Mouse (Mus musculus) heart, embryonic 14.5 days (tissue): Measurements from ENCODE around the gene Mtpn. TPM values are rescaled to one million over a fixed set of nuclear protein-coding genes. Genes with fewer than 3 reads are reported as not detected.

Experiments
- ATAC-seq: fragments of 200-750 bp; cut with Nextera tagmentation; 2 replicates; pipeline ENCODE4 v1.8.0; 2017; ENCODE audit warnings: low read depth, moderate TSS enrichment; ENCODE audit not compliant: insufficient number of reproducible peaks, insufficient read depth, low FRiP score
- H3K27ac ChIP-seq, 2 experiments: fragments of 200-500 bp in 1 of 2; fragments of 300-500 bp in 1 of 2; sonication (generic) in 1 of 2; replicated peaks in 1 of 2; 2 replicates each; pipeline ENCODE4 v1.5.1; 2012 to 2014; ENCODE audit warnings: low read depth in 2 of 2, low read length in 2 of 2, control low read depth in 1 of 2, mild to moderate bottlenecking in 1 of 2, mixed read lengths in 1 of 2; ENCODE audit not compliant: control insufficient read depth in 1 of 2, insufficient read depth in 1 of 2
- H3K27me3 ChIP-seq: fragments of 300-500 bp; sonication (generic); 2 replicates; pipeline ENCODE4 v1.6.1; 2014; ENCODE audit warnings: mild to moderate bottlenecking, low read length, control low read depth; ENCODE audit not compliant: control insufficient read depth, insufficient read depth
- H3K36me3 ChIP-seq: fragments of 300-500 bp; sonication (generic); 2 replicates; pipeline ENCODE4 v1.6.1; 2014; ENCODE audit warnings: mild to moderate bottlenecking, control low read depth, low read length, mixed read lengths; ENCODE audit not compliant: control insufficient read depth, insufficient read depth
- H3K4me1 ChIP-seq, 2 experiments: fragments of 200-500 bp in 1 of 2; fragments of 300-500 bp in 1 of 2; sonication (generic) in 1 of 2; 2 replicates each; pipeline ENCODE4 v1.6.1; 2012 to 2014; ENCODE audit warnings: low read length in 2 of 2, control low read depth in 1 of 2, mixed read lengths in 1 of 2; ENCODE audit not compliant: control insufficient read depth in 2 of 2, insufficient read depth in 2 of 2
- H3K4me2 ChIP-seq: fragments of 300-500 bp; sonication (generic); 2 replicates; pipeline ENCODE4 v1.6.1; 2014; ENCODE audit warnings: mild to moderate bottlenecking, low read length
- H3K4me3 ChIP-seq, 2 experiments: fragments of 200-500 bp in 1 of 2; fragments of 300-500 bp in 1 of 2; sonication (generic) in 1 of 2; 2 replicates each; pipeline ENCODE4 v1.5.1; 2012 to 2014; ENCODE audit warnings: low read length in 2 of 2, mild to moderate bottlenecking in 2 of 2, control low read depth in 1 of 2, low read depth in 1 of 2, moderate library complexity in 1 of 2; ENCODE audit not compliant: control insufficient read depth in 1 of 2, insufficient read depth in 1 of 2
- H3K9ac ChIP-seq: fragments of 300-500 bp; sonication (generic); 2 replicates; pipeline ENCODE4 v1.6.1; 2014; ENCODE audit warnings: mild to moderate bottlenecking, low read length
- H3K9me3 ChIP-seq: fragments of 300-500 bp; sonication (generic); 2 replicates; pipeline ENCODE4 v1.6.1; 2016; ENCODE audit warnings: low read length, control low read depth; ENCODE audit not compliant: control insufficient read depth
- WGBS: fragments of 180-500 bp; shearing (Covaris S2); extraction: QIAGEN DNeasy Blood & Tissue Kit; methylation state at CpG from one replicate; pipeline ENCODE4 v1.1.7; 2014; 5-methylcytosine and 5-hydroxymethylcytosine counted together
- microRNA-seq: library from miRNA; unstranded; fragments of <30 nt; microRNA quantifications from one replicate; pipeline ENCODE4, GENCODE M21; 2016
- polyA plus RNA-seq: library from polyadenylated mRNA; unstranded; fragments of >200 nt; fragmentation: Nextera tagmentation; extraction: Ambion mirVana; gene quantifications from 2 replicates; pipeline ENCODE4 v1.2.1, GENCODE M21; 2014

Mtpn gene
- polyA plus RNA-seq, 1 experiment from 2014 or later: 83.5 TPM

- H3K36me3 ChIP-seq: no peaks in the 10 kb centered on the region
- WGBS: 75% methylated on average over 6 of the region's 6 CpGs
- no peaks in the 10 kb centered on the region for H3K4me1 ChIP-seq
- ATAC-seq: no peak
- no peak overlapping the region for H3K27ac ChIP-seq
- H3K4me3 ChIP-seq: no peak overlapping the region
- H3K9me3 ChIP-seq: no peaks in the 10 kb centered on the region
- H3K9ac ChIP-seq: no peak overlapping the region
- H3K27me3 ChIP-seq: no peaks in the 10 kb centered on the region
- no peak overlapping the region for H3K4me2 ChIP-seq
Observed at GRCm38 (mm10) chr6:35493851-35494250, 45.8 kb downstream of the Mtpn start.

- Histone ChIP-seq H3K36me3 (no peaks in the 10 kb centered on the region), H3K27me3 (no peaks in the 10 kb centered on the region), H3K4me3 (no peak overlapping the region), H3K4me1 (no peaks in the 10 kb centered on the region), H3K27ac (no peak overlapping the region), H3K9me3 (no peaks in the 10 kb centered on the region), H3K9ac (no peak overlapping the region), H3K4me2 (no peak overlapping the region)
- whole genome bisulfite sequencing: 74% methylated on average over 5 of the region's 5 CpGs
- ATAC-seq: no peak
Observed at GRCm38 (mm10) chr6:35479651-35480335, 59.9 kb downstream of the Mtpn start.

GRCm38 (mm10) chr6:35476830-35477229, 62.9 kb downstream of the Mtpn start:
- H3K36me3 ChIP-seq: no peaks in the 10 kb centered on the region

GRCm38 (mm10) chr6:35463450-35464395, 76.0 kb downstream of the Mtpn start:
- whole genome bisulfite sequencing: 71% methylated on average over 5 of the region's 5 CpGs
- Histone ChIP-seq H3K27ac (no peak overlapping the region), H3K4me1 (no peaks in the 10 kb centered on the region), H3K36me3 (no peaks in the 10 kb centered on the region), H3K4me3 (no peak overlapping the region), H3K4me2 (no peak overlapping the region), H3K9me3 (peaks cover 4% of the 10 kb centered on the region; the same call in 1 of the 2 replicates), H3K27me3 (no peaks in the 10 kb centered on the region), H3K9ac (no peak overlapping the region)
- no peak for ATAC-seq

More at GRCm38 (mm10) chr6:35476830-35477229, 62.9 kb downstream of the Mtpn start:
- H3K9ac ChIP-seq: no peak overlapping the region
- no peak overlapping the region for H3K4me2 ChIP-seq
- H3K27me3 ChIP-seq: no peaks in the 10 kb centered on the region
- ATAC-seq: no peak
- no peaks in the 10 kb centered on the region for H3K9me3 ChIP-seq
- no peaks in the 10 kb centered on the region for H3K4me1 ChIP-seq
- WGBS: 59% methylated on average over 1 of the region's 1 CpGs
- no peak overlapping the region for H3K4me3 ChIP-seq
- no peak overlapping the region for H3K27ac ChIP-seq

GRCm38 (mm10) chr6:35462484-35462883, 77.2 kb downstream of the Mtpn start:
- H3K36me3 ChIP-seq: no peaks in the 10 kb centered on the region
- peaks cover 4% of the 10 kb centered on the region; the same call in 1 of the 2 replicates for H3K9me3 ChIP-seq
- no peaks in the 10 kb centered on the region for H3K27me3 ChIP-seq
- H3K9ac ChIP-seq: no peak overlapping the region
- H3K4me3 ChIP-seq: no peak overlapping the region
- H3K27ac ChIP-seq: no peak overlapping the region
- no peak overlapping the region for H3K4me2 ChIP-seq
- WGBS: 78% methylated on average over 1 of the region's 1 CpGs
- ATAC-seq: no peak
- H3K4me1 ChIP-seq: no peaks in the 10 kb centered on the region

Small RNA genes lying within 50 kb of the gene (microRNA-seq; reads per million reads assigned to microRNA genes)
- not detected for gene Gm23053

Other genes with a start within 250 kb of the Mtpn start
- gene Slc13a4, start 231.8 kb downstream of the Mtpn start, polyA plus RNA-seq: 1.1 and 1.3 TPM in 2 replicates
- gene Fam180a, start 213.7 kb downstream of the Mtpn start, polyA plus RNA-seq: 0.32 and 0.93 TPM in 2 replicates